Mouse (Mus musculus) liver, embryonic 15.5 days (tissue): ENCODE data around the gene Wnt6. TPM values are rescaled to one million over a fixed set of nuclear protein-coding genes. Genes with fewer than 3 reads are reported as not detected.

Experiments used
- ATAC-seq: fragments of 200-750 bp; cut with Nextera tagmentation; 2 replicates; pipeline ENCODE4 v1.8.0; 2017; ENCODE audit warnings: moderate number of reproducible peaks, mild to moderate bottlenecking, moderate library complexity; ENCODE audit not compliant: insufficient read depth
- H3K27ac ChIP-seq: fragments of 300-500 bp; sonication (generic); replicated peaks from 2 replicates; pipeline ENCODE4 v1.5.1; 2015; ENCODE audit warnings: mild to moderate bottlenecking, inconsistent platforms
- H3K27me3 ChIP-seq: fragments of 300-500 bp; sonication (generic); 2 replicates; pipeline ENCODE4 v1.6.1; 2015; ENCODE audit warnings: mild to moderate bottlenecking, inconsistent platforms
- H3K36me3 ChIP-seq: fragments of 300-500 bp; sonication (generic); replicated peaks from 2 replicates; pipeline ENCODE4 v1.6.1; 2015; ENCODE audit warnings: moderate library complexity, mild to moderate bottlenecking, inconsistent platforms
- H3K4me1 ChIP-seq: fragments of 300-500 bp; sonication (generic); replicated peaks from 2 replicates; pipeline ENCODE4 v1.6.1; 2015; ENCODE audit warnings: inconsistent platforms
- H3K4me2 ChIP-seq: fragments of 300-500 bp; sonication (generic); 2 replicates; pipeline ENCODE4 v1.6.1; 2015; ENCODE audit warnings: moderate library complexity, mild to moderate bottlenecking, inconsistent platforms
- H3K4me3 ChIP-seq: fragments of 300-500 bp; sonication (generic); replicated peaks from 2 replicates; pipeline ENCODE4 v1.5.1; 2015; ENCODE audit warnings: mild to moderate bottlenecking, inconsistent platforms
- H3K9ac ChIP-seq: fragments of 300-500 bp; sonication (generic); 2 replicates; pipeline ENCODE4 v1.6.1; 2015; ENCODE audit warnings: moderate library complexity, mild to moderate bottlenecking, inconsistent platforms
- H3K9me3 ChIP-seq: fragments of 300-500 bp; sonication (generic); replicated peaks from 2 replicates; pipeline ENCODE4 v1.6.1; 2016; ENCODE audit warnings: inconsistent platforms
- WGBS: fragments of 180-500 bp; shearing (Covaris S2); methylation state at CpG from one replicate; pipeline ENCODE4 v1.1.7; 2015; ENCODE audit warnings: mixed read lengths; ENCODE audit not compliant: insufficient replicate concordance; 5-methylcytosine and 5-hydroxymethylcytosine counted together
- polyA plus RNA-seq: library from polyadenylated mRNA; unstranded; fragments of >200 nt; fragmentation: Nextera tagmentation; extraction: Ambion mirVana; gene quantifications from 2 replicates; pipeline ENCODE4 v1.2.1, GENCODE M21; 2015

Gene Wnt6
- polyA plus RNA-seq, 1 experiment from 2014 or later, result 0.09 TPM

DNA sequence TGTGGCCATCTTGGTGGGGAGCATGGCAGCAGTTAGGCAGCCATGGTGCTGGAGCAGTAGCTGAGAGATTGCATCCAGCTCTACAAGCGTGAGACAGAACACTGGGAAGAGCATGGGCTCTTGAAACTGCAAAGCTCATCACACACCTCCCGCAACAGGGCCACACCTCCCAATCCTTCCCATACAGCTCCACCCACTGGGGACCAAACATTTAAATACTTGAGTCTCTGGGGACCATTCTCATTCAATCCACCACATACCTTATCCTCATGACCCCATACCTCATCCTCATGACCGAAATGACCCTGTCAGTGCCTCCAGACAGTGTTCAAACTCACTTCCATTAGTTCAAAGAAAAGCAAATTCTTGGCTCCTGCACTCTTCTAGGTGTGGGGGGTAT, 61.6 kb downstream of the Wnt6 start:
- 56% methylated on average over 3 of the region's 3 CpGs for WGBS
- Histone ChIP-seq H3K4me3 (no peak overlapping the region), H3K9ac (no peak overlapping the region), H3K27ac (no peak overlapping the region), H3K36me3 (no peaks in the 10 kb centered on the region), H3K4me2 (no peak overlapping the region), H3K27me3 (no peaks in the 10 kb centered on the region; the same call in 1 of the 2 replicates), H3K4me1 (no peaks in the 10 kb centered on the region), H3K9me3 (no peaks in the 10 kb centered on the region)
- no peak for ATAC-seq

Other genes with a start within 250 kb of the Wnt6 start
- 0.17 and 0.26 TPM in 2 replicates for gene Plcd4, start 229.0 kb upstream of the Wnt6 start, polyA plus RNA-seq
- gene Usp37, start 227.6 kb upstream of the Wnt6 start, polyA plus RNA-seq, result 11.7 and 12.0 TPM in 2 replicates
- gene Zfp142, start 183.6 kb upstream of the Wnt6 start, polyA plus RNA-seq, result 1.9 and 2.0 TPM in 2 replicates
- gene Bcs1l, start 183.6 kb upstream of the Wnt6 start, polyA plus RNA-seq, result 9.0 and 9.4 TPM in 2 replicates
- gene Rnf25, start 170.5 kb upstream of the Wnt6 start, polyA plus RNA-seq, result 12.1 and 12.2 TPM in 2 replicates
- gene Stk36, start 170.4 kb upstream of the Wnt6 start, polyA plus RNA-seq, result 0.21 and 0.24 TPM in 2 replicates
- 3.7 and 4.5 TPM in 2 replicates for gene Ttll4, start 110.1 kb upstream of the Wnt6 start, polyA plus RNA-seq
- 5.8 TPM in 2 replicates for gene Cyp27a1, start 58.3 kb upstream of the Wnt6 start, polyA plus RNA-seq
- gene Prkag3, start 22.7 kb upstream of the Wnt6 start, polyA plus RNA-seq, result 0.05 and 0.20 TPM in 2 replicates
- not detected in 2 replicates for gene Wnt10a, start 19.6 kb downstream of the Wnt6 start, polyA plus RNA-seq
- gene Cdk5r2, start 83.0 kb downstream of the Wnt6 start, polyA plus RNA-seq, result not detected in 2 replicates
- gene Fev, start 113.5 kb downstream of the Wnt6 start, polyA plus RNA-seq, result 0.09 TPM in 1 of 2 replicates, not detected in the other
- gene Cryba2, start 121.3 kb downstream of the Wnt6 start, polyA plus RNA-seq, result not detected in 2 replicates
- not detected in 2 replicates for gene Cfap65, start 163.7 kb downstream of the Wnt6 start, polyA plus RNA-seq
- 2.4 and 3.1 TPM in 2 replicates for gene Ihh, start 179.8 kb downstream of the Wnt6 start, polyA plus RNA-seq